Mouse (Mus musculus): Measurements from ENCODE around the gene Nrde2. TPM values are rescaled to one million over a fixed set of nuclear protein-coding genes. Genes with fewer than 3 reads are reported as not detected.

Nrde2 gene
- total RNA-seq, 2 experiments from 2014 or later, result 10.0 to 12.7 TPM

DNA sequence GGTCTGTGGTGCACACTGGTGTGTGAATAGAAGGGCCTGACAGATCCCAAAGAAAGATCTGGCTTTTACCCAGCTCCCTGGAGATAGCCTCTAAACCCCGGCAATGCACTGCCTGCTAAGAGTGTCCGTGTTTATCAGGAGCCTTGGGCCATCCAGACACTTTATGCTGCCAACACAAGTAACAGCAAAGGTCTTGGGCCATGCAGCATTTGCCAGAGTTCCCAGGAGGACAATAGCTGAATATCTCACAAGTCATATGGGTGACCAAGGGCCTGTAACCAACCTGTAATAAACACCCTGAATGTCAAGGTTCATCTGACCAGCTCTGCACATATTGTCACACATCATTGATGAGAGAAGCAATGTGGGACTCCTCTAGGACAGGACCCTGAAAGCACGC, 71.4 kb downstream of the Nrde2 start:
- intact Hi-C loops (cut with DNase I), result no loop called here
- DNase-seq (ENCODE audit: low spot score), result no peak

DNA sequence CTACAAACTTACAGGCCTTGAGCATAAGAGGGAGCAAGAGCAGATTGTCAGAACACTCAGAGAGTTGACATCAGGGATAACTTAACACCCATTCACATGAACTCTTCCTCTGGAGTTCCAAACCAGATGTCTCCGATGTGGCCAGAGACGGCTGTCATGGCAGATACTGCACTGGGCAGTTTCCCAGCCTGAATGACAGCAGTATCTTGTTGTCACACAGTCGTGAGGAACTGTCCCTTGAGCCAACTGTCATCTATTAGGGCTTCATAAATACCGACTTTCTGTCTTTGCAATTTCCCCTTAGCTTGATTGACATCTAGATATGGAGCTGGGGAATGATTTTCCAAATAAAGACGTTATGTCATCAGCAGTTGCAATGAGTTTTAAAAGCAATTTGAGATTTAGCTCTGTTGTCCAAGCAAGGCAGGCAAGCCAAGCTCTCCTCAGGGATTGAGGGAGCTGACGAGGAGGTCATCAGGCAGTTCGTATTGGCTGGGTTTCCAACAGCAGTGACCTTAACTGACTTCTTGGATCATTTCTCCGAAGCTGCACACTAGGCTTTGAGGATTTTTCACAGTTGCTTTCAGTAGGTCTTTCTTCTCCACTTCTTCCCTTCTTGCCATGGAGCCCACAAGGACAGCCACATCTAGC, 79.7 kb downstream of the Nrde2 start:
- intact Hi-C loops (cut with DNase I), result no loop called here
- peak; percentile 41 for DNase-seq (ENCODE audit: low spot score)

DNA sequence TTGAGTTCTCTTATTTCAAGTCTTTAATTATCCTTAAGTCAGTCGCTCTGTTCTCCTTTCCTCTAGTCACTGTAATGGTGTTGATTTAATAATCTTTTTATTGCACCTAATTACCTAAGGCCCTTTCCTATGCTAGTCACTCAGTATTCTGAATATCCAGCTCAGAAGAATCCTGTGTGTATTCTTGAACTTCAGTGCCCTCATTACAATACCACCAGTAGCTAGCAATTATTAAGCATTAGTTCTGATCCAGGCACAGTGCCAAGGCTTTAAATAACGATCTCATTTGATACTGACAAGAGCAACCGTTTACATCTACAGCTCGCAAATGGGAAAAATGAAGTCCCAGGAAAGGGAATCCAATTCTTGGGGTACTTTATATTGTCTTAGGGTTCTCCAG, 83.7 kb downstream of the Nrde2 start:
- intact Hi-C loops (cut with DNase I), result no loop called here
- DNase-seq (ENCODE audit: low spot score), result no peak

Other genes with a start within 250 kb of the Nrde2 start
- under 1 TPM; 0.22 to 0.36 TPM for gene Kcnk13, start 195.2 kb downstream of the Nrde2 start, total RNA-seq (2021)
- 100 to 1,000 TPM; 119 to 132 TPM for gene Psmc1, start 49.5 kb downstream of the Nrde2 start, total RNA-seq (2021)
- gene Calm1, start 39.8 kb upstream of the Nrde2 start, total RNA-seq (2021), result 100 to 1,000 TPM; 264 to 282 TPM

Measured in heart, postnatal 25 days (tissue).